Mouse (Mus musculus) embryonic fibroblast, embryonic 13.5 days (primary cell): Measurements from ENCODE around the gene Ncs1. TPM values are rescaled to one million over a fixed set of nuclear protein-coding genes. Genes with fewer than 3 reads are reported as not detected.

Experiments
- H3K27ac ChIP-seq: 2 replicates; pipeline ENCODE4 v1.5.1; 2012; ENCODE audit warnings: low read length, control low read depth, inconsistent platforms; ENCODE audit not compliant: insufficient read depth
- H3K4me1 ChIP-seq: 2 replicates; pipeline ENCODE4 v1.6.1; 2011; ENCODE audit warnings: low read length; ENCODE audit not compliant: control insufficient read depth, insufficient read depth
- H3K4me3 ChIP-seq: 2 replicates; pipeline ENCODE4 v1.5.1; 2011; ENCODE audit warnings: mild to moderate bottlenecking, control low read depth, low read length; ENCODE audit not compliant: insufficient read depth
- CTCF ChIP-seq: IDR thresholded peaks from 2 replicates; pipeline ENCODE4 v1.5.1; 2011; ENCODE audit warnings: mild to moderate bottlenecking, control low read depth, low read length, moderate library complexity, borderline replicate concordance; ENCODE audit not compliant: insufficient read depth
- POLR2A ChIP-seq: IDR thresholded peaks from 2 replicates; pipeline ENCODE4 v1.6.1; 2011; ENCODE audit warnings: low read depth, mild to moderate bottlenecking, control low read depth, low read length, moderate library complexity
- polyA plus RNA-seq: library from polyadenylated mRNA; stranded (reverse); fragments of >200 nt; gene quantifications from 2 replicates; pipeline ENCODE4 v1.2.4, GENCODE M21; 2011; ENCODE audit warnings: low read depth; ENCODE audit not compliant: missing spikeins, insufficient read length

Ncs1 gene
- polyA plus RNA-seq, 1 experiment: 43.6 TPM

GRCm38 (mm10) chr2:31305684-31306083, 60.1 kb downstream of the Ncs1 start:
- Histone ChIP-seq H3K27ac (no peak overlapping the region), H3K4me3 (no peak overlapping the region), H3K4me1 (no peaks in the 10 kb centered on the region)
- TF ChIP-seq CTCF (peak; percentile 78), POLR2A (no peak)

DNA sequence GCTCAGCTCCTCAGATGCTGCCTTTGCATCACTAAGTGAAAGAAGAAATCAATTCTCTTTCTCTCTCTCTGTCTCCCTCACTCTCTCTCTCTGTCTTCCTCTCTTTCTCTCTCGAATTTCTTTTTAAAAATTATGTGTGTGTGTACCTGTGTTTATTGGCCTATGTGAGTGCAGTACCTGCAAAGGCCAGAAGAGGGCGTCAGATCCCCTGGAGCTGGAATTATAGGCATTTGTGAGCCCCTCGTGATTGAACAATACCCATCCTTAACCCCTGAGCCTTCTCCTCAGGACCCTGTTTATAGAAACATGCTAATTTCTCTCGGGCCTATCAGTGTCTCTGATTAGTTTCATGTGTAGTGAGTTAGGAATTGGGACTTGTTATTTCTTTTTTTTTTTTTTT, 62.6 kb downstream of the Ncs1 start:
- TF ChIP-seq CTCF: no peak
- Histone ChIP-seq H3K4me1 (no peaks in the 10 kb centered on the region), H3K4me3 (no peak overlapping the region), H3K27ac (no peak overlapping the region)

DNA sequence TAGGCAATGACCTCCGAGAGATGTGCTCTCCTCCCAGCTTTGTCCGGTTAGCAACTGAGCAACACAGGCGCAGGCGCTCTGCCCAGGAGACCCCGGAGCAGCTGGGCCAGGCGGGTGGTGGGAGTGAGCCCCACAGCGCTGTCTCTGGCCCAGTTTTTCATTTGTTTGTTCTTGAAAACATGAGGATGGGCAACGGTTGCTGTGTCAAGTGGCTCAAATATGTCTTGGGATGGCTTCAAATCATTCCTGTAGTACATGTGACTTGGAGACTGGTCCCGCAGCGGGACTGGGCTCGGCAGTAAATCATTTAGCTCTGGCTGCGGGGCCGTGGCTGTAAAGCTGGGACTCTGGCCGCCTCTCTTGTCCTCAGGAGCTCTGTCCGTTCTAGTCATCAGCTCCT, 63.9 kb downstream of the Ncs1 start:
- TF ChIP-seq POLR2A: no peak
- no peaks in the 10 kb centered on the region for H3K4me1 ChIP-seq
- no peak overlapping the region for H3K27ac ChIP-seq
- H3K4me3 ChIP-seq: no peak overlapping the region

- H3K27ac ChIP-seq: no peak within 1 kb of the TSS
- H3K4me1 ChIP-seq: no peaks in the 10 kb centered on the region
- TF ChIP-seq CTCF (no peak), POLR2A (no peak)
- H3K4me3 ChIP-seq: no peak within 1 kb of the TSS
Observed at GRCm38 (mm10) chr2:31314007-31314465, 68.4 kb downstream of the Ncs1 start, which contains the start of gene Hmcn2. Gene Hmcn2, plus strand, starts transcription at chr2:31314415.

DNA sequence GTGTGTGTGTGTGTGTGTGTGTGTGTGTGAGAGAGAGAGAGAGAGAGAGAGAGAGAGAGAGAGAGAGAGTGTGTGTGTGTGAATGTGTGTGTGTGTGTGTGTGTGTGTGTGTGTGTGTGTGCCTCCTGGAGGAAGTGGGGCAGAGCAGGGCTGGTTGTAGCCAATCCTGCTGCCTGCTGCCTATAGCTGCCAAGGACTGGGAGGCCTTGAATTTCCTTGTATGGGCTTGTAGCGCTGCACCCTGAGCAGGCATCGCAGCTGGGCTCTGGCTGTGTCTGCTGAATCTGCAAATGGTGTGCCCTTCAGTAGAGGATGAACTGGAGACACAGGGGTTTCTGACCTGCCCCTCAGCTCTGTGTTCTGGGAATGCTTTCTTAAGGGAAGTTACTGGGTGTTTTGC, 72.5 kb downstream of the Ncs1 start:
- Histone ChIP-seq H3K4me1 (no peaks in the 10 kb centered on the region), H3K27ac (no peak overlapping the region), H3K4me3 (no peak overlapping the region)
- TF ChIP-seq CTCF (no peak), POLR2A (no peak)

- Histone ChIP-seq H3K27ac (no peak overlapping the region), H3K4me1 (no peaks in the 10 kb centered on the region), H3K4me3 (no peak overlapping the region)
- TF ChIP-seq CTCF: no peak
- TF ChIP-seq POLR2A: no peak
Observed at GRCm38 (mm10) chr2:31319200-31319599, 73.6 kb downstream of the Ncs1 start.

DNA sequence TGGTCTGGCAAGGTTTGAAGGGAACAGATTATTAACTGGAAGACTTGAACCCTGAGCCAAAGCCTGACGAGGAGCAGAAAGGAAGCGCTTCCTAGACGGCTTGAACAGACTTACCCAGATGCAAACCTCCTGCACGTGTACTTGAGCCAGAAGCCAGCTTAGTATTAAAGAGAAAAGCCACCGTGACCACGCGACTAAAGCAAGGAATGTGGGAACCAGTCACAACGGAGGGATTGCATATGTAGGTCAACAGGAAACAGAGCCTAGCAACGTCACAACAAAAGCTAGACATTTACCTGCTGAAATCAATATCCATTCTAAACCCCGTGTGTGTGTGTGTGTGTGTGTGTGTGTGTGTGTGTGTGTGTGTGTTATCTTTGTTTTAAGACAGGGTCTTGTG, 81.6 kb downstream of the Ncs1 start:
- Histone ChIP-seq H3K4me3 (no peak overlapping the region), H3K27ac (no peak overlapping the region), H3K4me1 (no peaks in the 10 kb centered on the region)
- TF ChIP-seq POLR2A (no peak), CTCF (no peak)

- H3K27ac ChIP-seq: no peak overlapping the region
- H3K4me1 ChIP-seq: no peaks in the 10 kb centered on the region
- TF ChIP-seq CTCF: no peak
- no peak for TF ChIP-seq POLR2A
- H3K4me3 ChIP-seq: no peak overlapping the region
Observed at GRCm38 (mm10) chr2:31337706-31338330, 92.2 kb downstream of the Ncs1 start.

DNA sequence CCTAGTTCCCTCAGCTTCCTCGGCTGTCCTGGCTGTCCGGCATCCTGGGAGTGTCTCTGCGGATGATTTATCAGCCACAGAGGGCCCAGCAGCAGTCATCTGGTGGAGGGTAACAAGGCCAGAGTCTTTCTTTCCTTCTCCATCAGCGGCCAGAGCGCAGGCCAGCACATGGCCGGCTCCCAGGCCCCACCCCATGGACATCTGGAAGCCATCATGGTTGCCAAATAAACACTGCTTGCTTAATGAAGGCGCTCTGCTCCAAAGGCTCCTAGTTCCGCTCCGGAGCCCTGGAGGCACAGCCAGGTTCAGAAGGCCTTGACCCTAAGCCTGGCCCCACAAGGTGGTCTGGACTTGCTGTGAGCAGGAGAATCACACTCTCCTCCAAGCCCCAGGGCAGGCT, 94.2 kb downstream of the Ncs1 start:
- no peak overlapping the region for H3K4me3 ChIP-seq

GRCm38 (mm10) chr2:31341726-31342535, 96.3 kb downstream of the Ncs1 start:
- Histone ChIP-seq H3K4me1 (no peaks in the 10 kb centered on the region), H3K27ac (no peak overlapping the region), H3K4me3 (no peak overlapping the region)
- TF ChIP-seq POLR2A (no peak), CTCF (no peak)

More for the DNA sequence above, 94.2 kb downstream of the Ncs1 start:
- no peak for TF ChIP-seq POLR2A
- TF ChIP-seq CTCF: no peak
- Histone ChIP-seq H3K4me1 (no peaks in the 10 kb centered on the region), H3K27ac (no peak overlapping the region)

Other genes with a start within 250 kb of the Ncs1 start
- gene Fnbp1, start 103.8 kb upstream of the Ncs1 start, polyA plus RNA-seq: 69.8 and 75.6 TPM in 2 replicates
- gene Gpr107, start 93.5 kb upstream of the Ncs1 start, polyA plus RNA-seq: 81.1 and 92.5 TPM in 2 replicates
- gene Hmcn2, start 68.6 kb downstream of the Ncs1 start, polyA plus RNA-seq: 0.49 and 2.0 TPM in 2 replicates
- 212 and 308 TPM in 2 replicates for gene Ass1, start 224.4 kb downstream of the Ncs1 start, polyA plus RNA-seq